Mouse (Mus musculus) mouse trophoblast stem cell (cell line): Measurements from ENCODE around the gene Apof.

Experiments
- in situ Hi-C, 2 experiments: fragments of 300-500 bp; cut with MseI, MboI; formaldehyde crosslinking; loops; 2 replicates in 1 of 2; 3 replicates in 1 of 2; pipeline ENCODE4 v1.15.1; 2025

The Apof gene

GRCm38 (mm10) chr10:128298243-128298642 is 29.8 kb downstream of the Apof start:
- in situ Hi-C loops = no loop called here

GRCm38 (mm10) chr10:128298702-128299171 is 30.3 kb downstream of the Apof start, which contains the start of gene Il23a:
Gene Il23a (minus strand): TSS chr10:128298752.
- in situ Hi-C loops = no loop called here

GRCm38 (mm10) chr10:128302357-128302756 is 33.9 kb downstream of the Apof start:
- in situ Hi-C loops = no loop called here

- in situ Hi-C loops = no loop called here
Observed at GRCm38 (mm10) chr10:128302785-128303125, 34.3 kb downstream of the Apof start.

GRCm38 (mm10) chr10:128303126-128304021 is 34.9 kb downstream of the Apof start, which contains the start of gene Pan2:
Gene Pan2 (plus strand): TSS chr10:128303335.
- in situ Hi-C loops = no loop called here

- in situ Hi-C loops = no loop called here
Observed at GRCm38 (mm10) chr10:128309654-128310053, 41.2 kb downstream of the Apof start.

- in situ Hi-C loops = no loop called here
Observed at GRCm38 (mm10) chr10:128310177-128310576, 41.7 kb downstream of the Apof start.

GRCm38 (mm10) chr10:128310902-128311301 is 42.4 kb downstream of the Apof start:
- in situ Hi-C loops = no loop called here

GRCm38 (mm10) chr10:128315578-128315977 is 47.1 kb downstream of the Apof start:
- in situ Hi-C loops = no loop called here
